Mouse (Mus musculus): Measurements from ENCODE around the gene Panx2. TPM values are rescaled to one million over a fixed set of nuclear protein-coding genes. Genes with fewer than 3 reads are reported as not detected.

The Panx2 gene
- polyA plus RNA-seq, 1 experiment from 2014 or later = not detected

DNA sequence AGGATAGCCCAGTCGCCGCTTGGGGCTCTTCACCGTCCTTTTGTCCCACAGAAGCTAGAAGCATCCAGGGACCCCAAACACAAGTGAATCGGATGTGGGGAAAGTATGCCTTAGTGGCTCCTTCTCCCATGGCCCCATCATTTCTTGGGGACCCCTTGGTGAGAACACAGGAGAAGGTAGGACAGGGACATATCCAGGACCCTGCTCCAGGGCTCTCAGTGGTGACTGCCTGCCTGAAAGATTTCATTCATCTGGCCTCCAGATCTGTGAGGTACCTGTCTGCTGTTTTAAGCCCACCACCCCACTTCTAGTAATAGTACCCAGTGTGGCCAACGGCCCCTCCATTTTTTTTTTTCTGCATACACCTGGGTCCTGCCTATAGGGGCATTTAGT lies 3.0 kb downstream of the Panx2 start:
- no peak overlapping the region for H3K4me2 ChIP-seq
- 63% methylated on average over 5 of the region's 5 CpGs for WGBS (ENCODE audit: insufficient replicate concordance)
- peaks cover 98% of the 10 kb centered on the region for H3K27me3 ChIP-seq
- DNase-seq (no peak), ATAC-seq (ENCODE audit: low read depth) (no peak)
- H3K4me1 ChIP-seq (replicated peaks) = 0 out of 2 replicates have a peak, but pooled peaks cover 3% of the 10 kb centered on the region
- H3K36me3 ChIP-seq = no peaks in the 10 kb centered on the region
- no peak overlapping the region for H3K9ac ChIP-seq
- H3K4me3 ChIP-seq (replicated peaks) = no peak overlapping the region
- H3K27ac ChIP-seq = no peak overlapping the region
- no peaks in the 10 kb centered on the region for H3K9me3 ChIP-seq (replicated peaks)

DNA sequence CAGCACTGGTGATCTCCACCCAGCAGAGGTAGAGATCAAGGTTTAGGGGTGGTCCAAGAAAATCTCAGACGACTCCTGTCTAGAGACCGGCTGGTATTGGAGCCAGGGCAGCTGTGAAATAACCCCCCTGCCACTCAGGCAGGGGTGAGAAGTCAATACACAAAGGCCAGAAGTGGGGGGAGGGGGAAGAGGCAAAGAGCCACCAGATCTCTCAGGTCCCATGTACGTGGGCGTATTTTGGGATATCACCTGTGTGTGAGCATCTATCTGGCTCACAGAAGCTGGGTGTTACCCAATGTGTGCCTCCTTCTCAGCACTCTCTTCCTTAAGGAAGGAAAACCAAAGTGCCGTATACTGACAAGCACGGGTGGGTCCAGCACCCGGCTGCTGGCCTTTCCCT lies 3.5 kb downstream of the Panx2 start:
- WGBS (ENCODE audit: insufficient replicate concordance) = 65% methylated on average over 7 of the region's 7 CpGs
- no peak for ATAC-seq (ENCODE audit: low read depth)
- DNase-seq = no peak
- Histone ChIP-seq H3K4me2 (no peak overlapping the region), H3K27ac (no peak overlapping the region), H3K36me3 (no peaks in the 10 kb centered on the region), H3K9ac (no peak overlapping the region), H3K4me3 (replicated peaks) (no peak overlapping the region), H3K27me3 (peaks cover 98% of the 10 kb centered on the region), H3K4me1 (replicated peaks) (0 out of 2 replicates have a peak, but pooled peaks cover 3% of the 10 kb centered on the region), H3K9me3 (replicated peaks) (no peaks in the 10 kb centered on the region)

DNA sequence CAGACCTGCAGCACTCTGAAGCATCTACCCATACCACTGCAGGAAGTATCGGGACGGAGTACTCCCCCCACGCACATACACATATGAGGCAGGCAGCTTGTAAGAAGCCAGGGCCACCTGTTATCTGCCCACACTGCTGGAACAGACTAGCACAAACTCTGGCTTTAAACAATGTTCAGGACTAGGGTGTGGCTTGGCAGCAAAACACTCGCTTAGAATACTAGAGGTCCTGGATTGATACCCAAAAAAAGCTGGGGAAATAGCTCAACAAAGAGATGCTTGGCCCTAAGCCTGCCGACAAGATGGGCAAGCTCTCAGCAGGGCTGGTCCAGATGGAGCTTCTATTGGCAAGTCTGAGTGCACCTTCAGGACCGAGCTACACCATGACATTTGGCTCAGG lies 4.0 kb downstream of the Panx2 start:
- Histone ChIP-seq H3K27me3 (peaks cover 98% of the 10 kb centered on the region), H3K27ac (no peak overlapping the region), H3K4me2 (no peak overlapping the region), H3K36me3 (no peaks in the 10 kb centered on the region), H3K9me3 (replicated peaks) (no peaks in the 10 kb centered on the region), H3K4me3 (replicated peaks) (no peak overlapping the region), H3K4me1 (replicated peaks) (0 out of 2 replicates have a peak, but pooled peaks cover 3% of the 10 kb centered on the region), H3K9ac (no peak overlapping the region)
- WGBS (ENCODE audit: insufficient replicate concordance) = 60% methylated on average over 6 of the region's 6 CpGs
- no peak for DNase-seq
- no peak for ATAC-seq (ENCODE audit: low read depth)

DNA sequence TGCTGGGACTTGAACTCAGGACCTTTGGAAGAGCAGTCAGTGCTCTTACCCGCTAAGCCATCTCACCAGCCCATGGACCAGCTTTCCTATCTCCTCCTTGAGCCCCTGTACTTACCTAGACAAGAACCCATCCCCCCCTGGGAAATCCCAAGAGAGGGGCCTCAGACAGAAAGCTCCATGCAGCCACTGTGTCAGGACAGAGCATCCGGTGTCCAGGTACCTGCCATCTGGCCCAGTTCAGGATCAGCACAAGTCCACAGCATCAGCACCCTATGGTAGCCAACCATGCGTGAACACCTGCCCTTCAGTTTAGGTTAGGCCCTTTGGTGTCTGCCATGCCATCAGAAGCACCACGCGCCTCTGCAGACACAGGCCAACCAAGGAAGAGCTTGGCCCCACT lies 5.4 kb downstream of the Panx2 start:
- no peaks in the 10 kb centered on the region for H3K9me3 ChIP-seq (replicated peaks)
- no peak overlapping the region for H3K4me3 ChIP-seq (replicated peaks)
- no peaks in the 10 kb centered on the region for H3K36me3 ChIP-seq
- no peak for ATAC-seq (ENCODE audit: low read depth)
- DNase-seq = no peak
- H3K4me1 ChIP-seq (replicated peaks) = 0 out of 2 replicates have a peak, but pooled peaks cover 3% of the 10 kb centered on the region
- WGBS (ENCODE audit: insufficient replicate concordance) = 78% methylated on average over 5 of the region's 5 CpGs
- no peak overlapping the region for H3K4me2 ChIP-seq
- H3K9ac ChIP-seq = no peak overlapping the region
- peaks cover 98% of the 10 kb centered on the region for H3K27me3 ChIP-seq
- no peak overlapping the region for H3K27ac ChIP-seq

DNA sequence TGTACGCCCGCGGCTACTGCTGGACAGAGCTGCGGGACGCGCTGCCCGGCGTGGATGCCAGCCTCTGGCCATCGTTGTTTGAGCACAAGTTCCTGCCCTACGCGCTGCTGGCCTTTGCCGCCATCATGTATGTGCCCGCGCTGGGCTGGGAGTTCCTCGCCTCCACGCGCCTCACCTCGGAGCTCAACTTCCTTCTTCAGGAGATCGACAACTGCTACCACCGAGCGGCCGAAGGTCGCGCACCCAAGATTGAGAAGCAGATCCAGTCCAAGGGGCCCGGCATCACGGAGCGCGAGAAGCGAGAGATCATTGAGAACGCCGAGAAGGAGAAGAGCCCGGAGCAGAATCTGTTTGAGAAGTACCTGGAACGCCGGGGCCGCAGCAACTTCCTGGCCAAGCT lies 8.1 kb downstream of the Panx2 start:
- Histone ChIP-seq H3K36me3 (no peaks in the 10 kb centered on the region), H3K27me3 (peaks cover 90% of the 10 kb centered on the region), H3K9me3 (replicated peaks) (no peaks in the 10 kb centered on the region), H3K4me1 (replicated peaks) (no peaks in the 10 kb centered on the region), H3K4me3 (replicated peaks) (peak overlapping the region; percentile 0; the same call in 1 of the 2 replicates), H3K9ac (no peak overlapping the region), H3K4me2 (no peak overlapping the region), H3K27ac (no peak overlapping the region)
- 18% methylated on average over 35 of the region's 35 CpGs for WGBS (ENCODE audit: insufficient replicate concordance)
- ATAC-seq (ENCODE audit: low read depth) = no peak
- no peak for DNase-seq

DNA sequence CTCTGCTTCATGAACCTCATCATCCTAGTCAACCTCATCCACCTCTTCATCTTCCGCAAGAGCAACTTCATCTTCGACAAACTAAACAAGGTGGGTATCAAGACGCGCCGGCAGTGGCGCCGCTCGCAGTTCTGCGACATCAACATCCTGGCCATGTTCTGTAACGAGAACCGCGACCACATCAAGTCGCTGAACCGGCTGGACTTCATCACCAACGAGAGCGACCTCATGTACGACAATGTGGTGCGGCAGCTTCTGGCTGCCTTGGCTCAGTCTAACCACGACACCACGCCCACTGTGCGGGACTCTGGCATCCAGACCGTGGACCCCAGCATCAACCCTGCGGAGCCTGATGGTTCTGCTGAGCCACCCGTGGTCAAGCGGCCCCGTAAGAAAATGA lies 8.7 kb downstream of the Panx2 start:
- H3K27ac ChIP-seq = no peak overlapping the region
- DNase-seq (no peak), ATAC-seq (ENCODE audit: low read depth) (no peak)
- peaks cover 86% of the 10 kb centered on the region for H3K27me3 ChIP-seq
- 21% methylated on average over 26 of the region's 26 CpGs for WGBS (ENCODE audit: insufficient replicate concordance)
- H3K9ac ChIP-seq = no peak overlapping the region
- H3K4me3 ChIP-seq (replicated peaks) = no peak overlapping the region
- H3K9me3 ChIP-seq (replicated peaks) = no peaks in the 10 kb centered on the region
- no peaks in the 10 kb centered on the region for H3K4me1 ChIP-seq (replicated peaks)
- no peak overlapping the region for H3K4me2 ChIP-seq
- H3K36me3 ChIP-seq = no peaks in the 10 kb centered on the region

DNA sequence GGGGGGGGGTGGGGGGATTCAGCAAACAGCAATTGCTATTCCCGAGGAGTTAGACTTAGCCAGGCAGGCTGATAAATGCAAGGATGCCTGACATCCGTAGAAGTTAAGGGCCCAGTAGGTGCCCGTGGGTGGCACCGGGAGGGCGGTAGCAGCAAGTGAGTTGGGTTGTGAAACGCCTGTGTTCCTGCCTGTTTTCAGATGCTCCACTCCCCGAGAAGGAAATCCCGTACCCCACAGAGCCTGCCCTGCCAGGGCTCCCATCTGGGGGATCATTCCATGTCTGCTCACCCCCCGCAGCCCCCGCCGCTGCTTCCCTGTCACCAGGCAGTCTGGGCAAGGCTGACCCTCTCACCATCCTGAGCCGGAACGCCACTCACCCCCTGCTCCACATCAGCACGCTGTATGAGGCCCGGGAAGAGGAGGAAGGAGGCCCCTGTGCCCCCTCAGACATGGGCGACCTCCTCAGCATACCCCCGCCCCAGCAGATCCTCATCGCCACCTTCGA lies 9.9 kb downstream of the Panx2 start:
- WGBS (ENCODE audit: insufficient replicate concordance) = 63% methylated on average over 19 of the region's 19 CpGs
- H3K4me2 ChIP-seq = no peak overlapping the region
- no peaks in the 10 kb centered on the region for H3K4me1 ChIP-seq (replicated peaks)
- H3K4me3 ChIP-seq (replicated peaks) = no peak overlapping the region
- H3K27ac ChIP-seq = no peak overlapping the region
- no peak overlapping the region for H3K9ac ChIP-seq
- ATAC-seq (ENCODE audit: low read depth) (no peak), DNase-seq (no peak)
- H3K9me3 ChIP-seq (replicated peaks) = no peaks in the 10 kb centered on the region
- peaks cover 82% of the 10 kb centered on the region for H3K27me3 ChIP-seq
- no peaks in the 10 kb centered on the region for H3K36me3 ChIP-seq

DNA sequence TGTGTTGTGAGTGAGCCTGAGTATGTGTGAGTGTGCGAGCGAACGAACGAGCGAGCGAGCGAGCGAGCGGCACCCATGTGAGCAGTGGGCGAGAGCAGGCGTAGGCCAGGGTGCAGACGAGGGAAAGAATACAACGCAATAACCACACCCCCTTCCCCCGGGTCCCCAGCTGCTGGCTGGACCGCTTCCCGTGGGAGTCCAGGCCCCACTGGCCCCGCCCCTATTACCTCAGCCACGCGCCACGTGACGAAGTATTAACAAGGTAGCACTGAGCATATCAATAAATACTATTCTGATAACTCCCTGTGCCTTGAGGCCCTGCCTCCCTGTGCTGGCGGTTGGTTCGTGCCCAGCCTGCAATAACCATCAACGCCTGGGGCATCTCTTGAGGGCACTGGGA lies 11.1 kb downstream of the Panx2 start:
- 67% methylated on average over 24 of the region's 24 CpGs for WGBS (ENCODE audit: insufficient replicate concordance)
- Histone ChIP-seq H3K4me2 (no peak overlapping the region), H3K27ac (no peak overlapping the region), H3K36me3 (no peaks in the 10 kb centered on the region), H3K9me3 (replicated peaks) (no peaks in the 10 kb centered on the region), H3K27me3 (peaks cover 72% of the 10 kb centered on the region), H3K4me1 (replicated peaks) (peaks cover 11% of the 10 kb centered on the region), H3K9ac (no peak overlapping the region), H3K4me3 (replicated peaks) (no peak overlapping the region)
- DNase-seq (no peak), ATAC-seq (ENCODE audit: low read depth) (no peak)

DNA sequence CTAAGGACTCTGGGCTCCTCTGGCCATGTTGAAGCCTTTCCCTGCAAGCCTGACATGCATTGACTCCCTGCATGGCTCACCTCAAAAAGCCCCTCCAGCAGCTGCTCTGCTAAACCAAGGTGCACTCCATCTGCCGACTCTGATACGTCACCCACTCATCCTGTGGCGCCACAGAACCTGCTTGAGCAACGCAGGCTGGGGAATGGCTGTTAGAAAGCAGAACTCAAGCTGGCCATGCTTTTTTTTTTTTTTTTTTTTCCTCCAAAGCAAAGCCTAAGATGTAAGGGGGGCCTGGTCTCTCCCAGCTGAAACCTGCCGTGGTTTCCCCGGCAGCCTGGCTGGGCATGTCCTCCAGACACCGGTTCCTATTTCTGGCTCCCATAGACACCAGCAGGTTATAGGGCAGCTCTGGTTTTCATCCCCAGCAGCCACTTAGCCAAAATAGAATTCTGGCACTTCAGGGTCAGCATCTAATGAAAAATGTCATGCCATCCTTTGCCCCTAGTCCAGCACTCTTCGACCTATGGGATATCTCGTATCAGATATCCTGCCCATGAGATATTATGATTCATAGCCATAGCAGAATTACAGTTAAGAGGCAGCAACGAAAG lies 14.6 kb downstream of the Panx2 start:
- no peak overlapping the region for H3K27ac ChIP-seq
- DNase-seq (no peak), ATAC-seq (ENCODE audit: low read depth) (no peak)
- H3K4me2 ChIP-seq = 0 out of 2 replicates have a peak overlapping the region, but pooled peaks have one; percentile 97
- no peak overlapping the region for H3K4me3 ChIP-seq (replicated peaks)
- H3K9ac ChIP-seq = no peak overlapping the region
- WGBS (ENCODE audit: insufficient replicate concordance) = 55% methylated on average over 10 of the region's 10 CpGs
- peaks cover 42% of the 10 kb centered on the region for H3K4me1 ChIP-seq (replicated peaks)
- peaks cover 37% of the 10 kb centered on the region for H3K27me3 ChIP-seq
- no peaks in the 10 kb centered on the region for H3K36me3 ChIP-seq
- no peaks in the 10 kb centered on the region for H3K9me3 ChIP-seq (replicated peaks)

DNA sequence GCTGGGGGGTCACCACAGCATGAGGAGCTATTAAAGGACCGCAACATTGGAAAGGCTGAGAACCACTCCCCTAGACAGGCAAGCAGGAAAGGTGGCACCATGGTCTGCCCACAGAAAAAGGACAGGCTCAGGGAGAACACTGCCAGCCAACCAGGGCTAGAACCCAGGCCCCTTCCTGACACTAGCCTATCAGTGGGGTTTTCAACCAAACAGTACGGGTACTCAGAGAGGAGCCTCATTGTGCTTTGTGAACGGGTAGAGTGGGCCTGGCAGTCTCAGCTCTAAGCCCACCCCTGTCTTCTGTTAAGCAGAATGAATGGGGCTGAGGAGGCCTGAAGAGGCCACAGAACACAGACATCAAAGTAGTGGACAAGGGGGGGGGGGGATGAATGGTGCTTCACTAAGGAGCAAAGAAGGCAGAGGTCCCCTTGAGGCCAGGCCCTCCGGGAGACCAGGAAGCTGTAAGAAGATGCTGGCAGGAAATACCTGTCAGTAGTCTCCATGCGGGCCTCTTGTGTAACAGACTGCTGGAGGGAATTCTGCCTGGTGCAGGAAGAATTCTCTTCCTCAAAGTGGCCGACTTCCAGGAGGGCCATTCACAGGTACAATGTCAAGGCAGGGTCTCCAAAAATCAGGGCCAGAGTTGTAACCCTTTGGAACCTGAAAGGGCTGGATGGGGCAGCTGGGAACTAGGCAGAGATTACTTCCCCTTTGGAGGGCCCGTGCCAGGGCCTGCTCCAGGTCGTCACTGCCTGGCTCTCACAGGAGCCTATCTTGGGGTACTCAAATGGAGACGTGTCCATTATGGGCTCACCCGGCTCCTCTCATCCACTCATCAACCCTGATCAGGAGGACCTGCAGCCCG lies 15.3 kb downstream of the Panx2 start, which contains the start of gene Trabd:
Gene Trabd (plus strand): TSS at position 512 of the 865 bp plus-strand sequence.
- Histone ChIP-seq H3K4me3 (replicated peaks) (peak within 1 kb of the TSS; percentile 78), H3K36me3 (no peaks in the 10 kb centered on the region), H3K27ac (peak within 1 kb of the TSS; percentile 65), H3K9me3 (replicated peaks) (no peaks in the 10 kb centered on the region), H3K27me3 (peaks cover 29% of the 10 kb centered on the region), H3K9ac (peak within 1 kb of the TSS; percentile 87), H3K4me2 (peak within 1 kb of the TSS; percentile 97), H3K4me1 (replicated peaks) (peaks cover 42% of the 10 kb centered on the region)
- ATAC-seq (ENCODE audit: low read depth) (no peak; the same call in 1 of the 2 replicates), DNase-seq (no peak)
- 35% methylated on average over 11 of the region's 11 CpGs for WGBS (ENCODE audit: insufficient replicate concordance)

DNA sequence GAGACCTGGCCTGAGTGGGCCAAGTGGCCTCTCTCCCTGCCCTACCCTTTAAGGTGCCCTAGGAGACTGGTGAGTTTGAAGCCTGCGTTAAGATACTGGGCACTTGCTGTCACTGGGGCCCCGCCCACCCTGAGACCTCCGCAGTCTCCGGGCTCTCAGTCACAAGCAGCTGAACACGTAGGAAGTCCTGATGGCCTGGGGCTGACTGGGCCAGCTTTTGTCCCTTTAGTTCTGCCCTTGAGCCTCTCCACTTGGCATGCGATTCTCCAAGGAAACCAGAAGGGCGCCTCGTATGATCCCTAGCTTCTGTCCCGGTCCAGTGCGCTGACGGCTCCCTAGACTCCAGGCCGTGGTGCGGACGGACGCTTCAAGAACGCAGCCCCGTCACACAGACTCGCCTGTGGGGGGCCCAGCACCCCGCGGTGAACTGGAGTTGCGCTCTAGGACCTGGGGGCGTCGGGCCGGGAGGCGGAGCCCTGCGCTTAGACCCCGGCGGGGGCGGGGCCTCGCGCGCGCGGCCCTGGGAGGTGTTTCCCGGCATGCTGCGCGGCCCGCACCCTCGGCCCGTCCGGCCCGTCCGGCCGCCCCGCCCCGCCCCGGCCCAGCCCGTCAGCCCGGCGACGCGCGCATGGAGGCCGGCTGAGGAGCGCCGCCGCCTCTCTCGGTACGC lies 16.1 kb downstream of the Panx2 start:
- Histone ChIP-seq H3K36me3 (no peaks in the 10 kb centered on the region), H3K4me2 (peak overlapping the region; percentile 97), H3K9me3 (replicated peaks) (no peaks in the 10 kb centered on the region), H3K27ac (peak overlapping the region; percentile 65), H3K9ac (peak overlapping the region; percentile 87), H3K27me3 (peaks cover 22% of the 10 kb centered on the region), H3K4me3 (replicated peaks) (peak overlapping the region; percentile 78), H3K4me1 (replicated peaks) (peaks cover 42% of the 10 kb centered on the region)
- ATAC-seq (ENCODE audit: low read depth) (peak; percentile 89), DNase-seq (peak; percentile 71)
- 0% methylated on average over 38 of the region's 59 CpGs for WGBS (ENCODE audit: insufficient replicate concordance)
